Mouse (Mus musculus): ENCODE results near the gene Lmf1.

DNA sequence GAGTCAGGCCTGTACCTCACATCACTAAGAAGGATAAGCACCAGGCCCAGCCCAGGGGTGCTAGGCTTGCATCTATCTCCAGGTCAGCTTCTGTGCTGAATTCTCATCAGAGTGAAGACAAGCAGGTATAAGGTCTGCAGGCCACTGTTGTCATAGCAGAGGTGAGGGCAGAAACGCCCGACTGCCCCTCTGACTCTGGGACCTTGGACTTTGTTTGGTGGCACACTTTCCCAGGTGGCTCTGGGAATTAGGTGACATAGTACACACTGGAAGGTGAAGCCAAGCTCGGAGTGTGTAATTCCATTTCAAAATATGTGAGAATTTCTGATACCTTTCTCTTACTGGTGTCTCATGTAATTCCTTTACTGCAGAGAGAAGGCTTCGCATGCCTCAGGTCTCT lies 59.6 kb downstream of the Lmf1 start:
- TF ChIP-seq CEBPB (IDR thresholded peaks at IDR 0.05; ENCODE audit: insufficient read depth, poor library complexity, severe bottlenecking) (no peak), POLR2AphosphoS2 (IDR thresholded peaks at IDR 0.05; ENCODE audit: insufficient read length, low read depth) (no peak), USF1 (IDR thresholded peaks at IDR 0.05; ENCODE audit: low read depth) (no peak), POLR2A (IDR thresholded peaks at IDR 0.05; ENCODE audit: insufficient read length, low read depth) (no peak), MAX (IDR thresholded peaks at IDR 0.05; ENCODE audit: low read depth) (no peak), E2F4 (IDR thresholded peaks at IDR 0.05; ENCODE audit: insufficient read depth) (no peak), TCF12 (IDR thresholded peaks at IDR 0.05; ENCODE audit: insufficient read depth, poor library complexity, severe bottlenecking) (no peak)
